Comparison of ENCODE assay signal across 10 mouse cellular contexts in genomic region chr14:25323542-25324484, GRCm38 (mm10).
DNase-seq lines count a peak whose midpoint lies in the region; ATAC-seq lines count a peak whose summit lies in the region.
"Had no signal": no experiment of that assay in that cellular context is flagged by ENCODE, and none has a peak within 500 bp of the region (broad histone marks: within the 10 kb centered on the region; RNA-seq: fewer than 3 reads in every experiment).

No protein-coding gene starts in this region.

- no peaks in the 10 kb centered on the region for H3K36me3 ChIP-seq in forebrain, embryonic 14.5 days (ENCODE audit: control insufficient read depth, insufficient read depth, low read length)
- no peaks in the 10 kb centered on the region for H3K36me3 ChIP-seq in limb, embryonic 13.5 days
- H3K36me3 ChIP-seq in stomach, embryonic 16.5 days (ENCODE audit: control insufficient read depth, insufficient read depth, low read length), result no peaks in the 10 kb centered on the region
- H3K36me3 ChIP-seq: heart, embryonic 12.5 days had no signal

- H3K27me3 ChIP-seq in forebrain, embryonic 14.5 days (replicated peaks; ENCODE audit: control insufficient read depth, insufficient read depth, low read length), result no peaks in the 10 kb centered on the region
- H3K27me3 ChIP-seq in limb, embryonic 13.5 days, result no peaks in the 10 kb centered on the region
- no peaks in the 10 kb centered on the region for H3K27me3 ChIP-seq in stomach, embryonic 16.5 days (ENCODE audit: control insufficient read depth, insufficient read depth, low read length)
- H3K27me3 ChIP-seq: heart, embryonic 12.5 days had no signal

- no peaks in the 10 kb centered on the region for H3K9me3 ChIP-seq in forebrain, embryonic 14.5 days (replicated peaks; ENCODE audit: control insufficient read depth, low read length)
- H3K9me3 ChIP-seq in limb, embryonic 13.5 days, result no peaks in the 10 kb centered on the region
- no peaks in the 10 kb centered on the region for H3K9me3 ChIP-seq in stomach, embryonic 16.5 days (replicated peaks; ENCODE audit: control insufficient read depth, low read length)
- H3K9me3 ChIP-seq: heart, embryonic 12.5 days had no signal

- WGBS in forebrain, embryonic 14.5 days, result 84% methylated on average over 6 of the region's 6 CpGs
- 86% methylated on average over 6 of the region's 6 CpGs for WGBS in limb, embryonic 13.5 days
- WGBS in stomach, embryonic 16.5 days, result 86% methylated on average over 6 of the region's 6 CpGs

- H3K27ac ChIP-seq in forebrain, embryonic 14.5 days (ENCODE audit: low read depth, low read length), result peak overlapping the region; percentile 70; the same call in 1 of the 2 replicates
- H3K27ac ChIP-seq in limb, embryonic 13.5 days, result peak overlapping the region; percentile 74; the same call in 1 of the 2 replicates
- H3K27ac ChIP-seq in stomach, embryonic 16.5 days (ENCODE audit: low read length), result peak overlapping the region; percentile 27; the same call in 1 of the 2 replicates

- H3K9ac ChIP-seq in forebrain, embryonic 14.5 days (ENCODE audit: low read length), result no peak overlapping the region
- no peak overlapping the region for H3K9ac ChIP-seq in limb, embryonic 13.5 days
- H3K9ac ChIP-seq in stomach, embryonic 16.5 days (ENCODE audit: low read length), result no peak overlapping the region
- H3K9ac ChIP-seq: heart, embryonic 12.5 days had no signal

- H3K4me3 ChIP-seq in forebrain, embryonic 14.5 days (ENCODE audit: low read depth, low read length), result no peak overlapping the region
- no peak overlapping the region for H3K4me3 ChIP-seq in limb, embryonic 13.5 days
- no peak overlapping the region for H3K4me3 ChIP-seq in stomach, embryonic 16.5 days (replicated peaks; ENCODE audit: low read length)
- H3K4me3 ChIP-seq: heart, embryonic 12.5 days had no signal

- ATAC-seq in forebrain, embryonic 14.5 days, result 0 out of 2 replicates have a peak, but pooled peaks have one; percentile 7
- no peak for ATAC-seq in limb, embryonic 13.5 days (ENCODE audit: low FRiP score, low read depth)
- 0 out of 2 replicates have a peak, but pooled peaks have one; percentile 31 for ATAC-seq in stomach, embryonic 16.5 days (ENCODE audit: insufficient read depth, low FRiP score)
- no peak for ATAC-seq in CD4-positive, CD25-positive, alpha-beta regulatory T cell, adult 4 months

- peak; percentile 73 for DNase-seq in retina, postnatal 1 day
- no peak for DNase-seq in retina, embryonic 14.5 days (ENCODE audit: low spot score)
- no peak for DNase-seq in forebrain, embryonic 14.5 days (ENCODE audit: low spot score)
- DNase-seq in urinary bladder, postnatal 4 days (ENCODE audit: low spot score in 2 of 2), result no peak
- DNase-seq in heart, postnatal 25 days (ENCODE audit: low spot score), result no peak
- DNase-seq: cerebellum, adult 8-10 months had no signal

- H3K4me1 ChIP-seq in forebrain, embryonic 14.5 days (ENCODE audit: control insufficient read depth, insufficient read depth, low read length), result peaks cover 33% of the 10 kb centered on the region
- peaks cover 43% of the 10 kb centered on the region for H3K4me1 ChIP-seq in limb, embryonic 13.5 days
- H3K4me1 ChIP-seq in stomach, embryonic 16.5 days (ENCODE audit: control insufficient read depth, insufficient read depth, low read length), result peaks cover 6% of the 10 kb centered on the region; the same call in 1 of the 2 replicates

- no peak overlapping the region for H3K4me2 ChIP-seq in forebrain, embryonic 14.5 days (ENCODE audit: low read length)
- H3K4me2 ChIP-seq in limb, embryonic 13.5 days (replicated peaks), result no peak overlapping the region
- H3K4me2 ChIP-seq in stomach, embryonic 16.5 days (ENCODE audit: low read depth, low read length), result no peak overlapping the region
- H3K4me2 ChIP-seq: heart, embryonic 12.5 days had no signal

- intact Hi-C loops in heart, postnatal 25 days (cut with DNase I), result no loop called here

Comparison
In these comparisons a context has a peak if more than half of its experiments do, and no peak if none do; other contexts are left out.
1. ATAC-seq: peak in forebrain, embryonic 14.5 days (single experiment) and stomach, embryonic 16.5 days (single experiment); none in limb, embryonic 13.5 days (single experiment) and CD4-positive, CD25-positive, alpha-beta regulatory T cell, adult 4 months (single experiment).
2. Peak in every context shown above with its lines, with median percentiles within 50 percentile points of each other: H3K27ac ChIP-seq.